Mouse (Mus musculus) liver (tissue): Measurements from ENCODE around the gene Nrip1.
A peak's percentile ranks its signal among the peaks of the same experiment; 100 is the strongest.

Experiments used
- DNase-seq: peaks from one replicate; pipeline ENCODE4 v3.0.0-alpha.2; 2020; ENCODE audit warnings: mixed read lengths

Gene Nrip1

GRCm38 (mm10) chr16:76312887-76313420 lies 60.7 kb downstream of the Nrip1 start:
- DNase-seq, result no peak

DNA sequence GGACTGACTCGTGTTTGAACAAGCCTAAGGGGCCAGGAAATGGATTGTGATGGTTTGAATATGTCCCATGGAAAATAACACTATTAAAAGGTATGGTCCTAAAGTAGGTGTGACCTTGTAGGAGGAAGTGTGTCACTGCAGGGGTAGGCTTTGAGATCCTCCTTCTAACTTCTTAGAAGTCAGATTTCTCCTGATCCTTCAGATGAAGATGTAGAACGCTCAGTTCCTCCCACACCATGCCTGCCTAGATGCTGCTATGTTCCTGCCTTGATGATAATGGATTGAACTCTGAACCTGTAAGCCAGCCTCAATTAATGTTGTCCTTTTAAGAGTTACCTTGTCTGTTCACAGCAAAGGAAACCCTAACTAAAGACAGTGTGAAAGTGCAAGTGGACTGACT lies 62.8 kb downstream of the Nrip1 start:
- no peak for DNase-seq

DNA sequence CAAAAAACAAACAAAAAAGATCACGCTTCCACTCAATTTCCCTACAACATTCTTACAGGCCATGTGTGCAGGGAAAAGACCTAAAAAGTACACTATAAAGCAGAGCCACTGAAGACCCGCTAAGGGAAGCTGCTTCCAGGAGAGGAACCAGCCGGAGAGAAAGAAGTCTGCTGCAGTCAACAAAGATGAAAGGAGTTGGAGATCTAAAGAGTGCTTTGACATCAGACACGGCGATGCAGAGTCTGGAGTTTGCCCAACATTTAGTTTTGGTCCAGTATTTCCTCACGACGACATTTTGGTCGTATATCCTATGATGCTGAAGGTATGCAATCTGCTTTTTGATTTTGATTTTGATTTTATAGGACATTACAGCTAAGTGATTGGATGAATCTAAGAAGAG lies 63.3 kb downstream of the Nrip1 start:
- no peak for DNase-seq

DNA sequence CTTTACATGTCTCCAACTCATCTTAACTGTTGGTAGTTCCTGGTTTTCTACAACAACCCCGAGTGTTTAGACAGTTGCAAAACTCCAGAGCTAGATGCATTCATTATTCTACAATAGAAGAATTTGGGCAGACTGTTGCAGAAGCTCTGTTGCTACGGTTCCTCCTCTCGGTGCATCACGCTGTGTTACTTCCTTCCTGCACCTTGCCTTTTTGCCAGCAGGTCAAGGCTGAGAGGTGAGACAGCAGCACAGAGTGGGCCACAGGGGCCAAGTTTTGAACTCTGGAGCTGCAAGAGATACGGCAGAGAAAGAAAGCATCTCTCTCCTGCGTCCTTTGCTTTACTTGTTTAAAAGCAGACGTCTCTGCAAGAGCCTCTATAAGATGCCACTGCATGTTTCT lies 64.3 kb downstream of the Nrip1 start:
- DNase-seq, result no peak

DNA sequence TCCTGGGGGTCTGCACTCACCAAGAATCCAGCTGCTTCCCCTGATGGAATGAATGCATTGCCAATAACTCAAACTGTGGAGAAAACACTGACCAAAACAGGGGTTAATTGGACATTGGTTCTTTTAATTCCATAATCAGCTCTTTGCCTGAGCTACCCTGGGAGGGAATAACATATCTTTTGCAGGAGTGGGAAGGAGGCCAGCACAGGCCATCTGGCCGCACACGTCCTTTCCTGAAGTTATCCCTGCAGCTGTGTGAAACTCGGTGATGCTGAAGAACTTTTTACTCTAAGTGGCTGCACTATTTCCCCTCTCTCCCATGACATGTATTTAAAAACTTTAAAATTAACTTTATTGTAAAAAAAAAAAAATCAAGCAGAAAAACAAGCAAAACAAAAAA lies 66.6 kb downstream of the Nrip1 start:
- DNase-seq, result no peak

GRCm38 (mm10) chr16:76306446-76306845 lies 67.2 kb downstream of the Nrip1 start:
- no peak for DNase-seq

DNA sequence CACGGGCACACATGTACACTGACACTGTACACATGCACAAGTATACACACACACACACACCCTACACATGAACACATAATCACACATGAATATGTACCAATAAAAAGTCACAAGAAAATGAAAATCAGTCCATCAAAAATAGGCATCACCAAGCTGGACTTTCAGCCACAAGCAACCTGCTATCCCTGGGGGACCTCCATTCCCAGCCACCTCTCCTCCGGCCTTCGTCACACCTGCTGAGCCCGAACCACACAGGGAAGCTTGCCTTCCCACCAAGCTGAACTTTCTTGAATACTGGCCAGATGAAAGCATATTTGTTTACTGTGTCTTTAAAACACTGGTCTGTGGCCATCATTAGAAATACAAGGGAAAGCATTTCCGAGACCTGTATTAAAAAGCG lies 70.2 kb downstream of the Nrip1 start:
- no peak for DNase-seq

DNA sequence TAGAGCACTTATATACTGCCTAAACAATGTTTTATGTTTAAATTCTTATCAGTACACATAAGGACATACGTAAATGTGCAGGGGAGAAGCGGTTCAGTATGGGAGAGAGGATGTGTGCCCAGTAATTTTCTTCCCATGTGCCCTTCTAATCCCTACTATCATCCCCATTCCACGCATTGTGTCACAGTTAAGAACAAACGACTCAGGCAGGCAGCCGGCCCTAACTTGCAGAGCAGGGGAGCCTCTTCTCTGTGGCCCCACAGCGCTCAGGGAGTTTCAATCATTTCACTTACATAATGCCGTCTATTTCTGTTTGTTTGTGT lies 71.9 kb downstream of the Nrip1 start:
- DNase-seq, result no peak

- DNase-seq, result no peak
Measured at GRCm38 (mm10) chr16:76301037-76301727, 72.4 kb downstream of the Nrip1 start.

DNA sequence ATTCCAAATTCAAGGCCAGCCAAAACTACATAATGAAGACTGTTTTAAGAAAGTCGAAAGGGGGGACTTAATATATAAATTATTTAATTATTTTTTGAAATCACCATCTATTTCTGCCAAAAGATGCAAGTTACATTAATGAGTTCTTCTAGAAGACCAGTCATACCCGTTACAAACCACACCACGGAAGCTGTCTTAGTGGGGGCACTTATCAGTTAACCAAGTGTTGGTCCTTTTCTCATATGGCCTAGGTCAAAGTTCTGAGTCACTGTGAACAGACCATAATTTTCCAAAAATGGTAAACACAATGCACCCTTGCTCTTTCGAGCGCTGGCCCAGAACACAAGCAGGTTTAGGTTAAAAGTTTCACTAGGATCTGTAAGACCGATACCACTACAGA lies 73.2 kb downstream of the Nrip1 start:
- no peak for DNase-seq

DNA sequence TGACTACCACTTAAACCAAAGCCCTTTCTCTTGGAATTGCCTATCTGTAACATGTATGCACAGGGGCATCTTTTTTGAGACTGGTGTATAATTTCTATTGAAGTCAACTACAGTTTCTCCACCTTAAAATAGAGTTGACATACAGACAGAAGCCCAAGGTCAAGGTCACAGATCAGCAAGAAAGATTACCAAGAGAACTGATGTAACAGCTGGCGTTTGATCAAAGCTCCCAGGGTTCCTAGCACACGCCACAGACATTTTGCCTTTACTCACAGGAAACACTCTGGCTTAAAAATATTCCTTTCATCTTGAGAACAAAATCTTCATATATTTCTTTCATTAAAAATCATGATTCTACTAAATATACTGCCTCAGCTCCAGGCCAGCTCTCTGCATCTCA lies 74.1 kb downstream of the Nrip1 start:
- no peak for DNase-seq

- no peak for DNase-seq
Measured at GRCm38 (mm10) chr16:76295322-76295721, 78.3 kb downstream of the Nrip1 start.

- DNase-seq, result peak; percentile 45
Measured at GRCm38 (mm10) chr16:76294550-76294949, 79.1 kb downstream of the Nrip1 start.

- peak; percentile 87 for DNase-seq
Measured at GRCm38 (mm10) chr16:76293765-76294463, 79.7 kb downstream of the Nrip1 start.

DNA sequence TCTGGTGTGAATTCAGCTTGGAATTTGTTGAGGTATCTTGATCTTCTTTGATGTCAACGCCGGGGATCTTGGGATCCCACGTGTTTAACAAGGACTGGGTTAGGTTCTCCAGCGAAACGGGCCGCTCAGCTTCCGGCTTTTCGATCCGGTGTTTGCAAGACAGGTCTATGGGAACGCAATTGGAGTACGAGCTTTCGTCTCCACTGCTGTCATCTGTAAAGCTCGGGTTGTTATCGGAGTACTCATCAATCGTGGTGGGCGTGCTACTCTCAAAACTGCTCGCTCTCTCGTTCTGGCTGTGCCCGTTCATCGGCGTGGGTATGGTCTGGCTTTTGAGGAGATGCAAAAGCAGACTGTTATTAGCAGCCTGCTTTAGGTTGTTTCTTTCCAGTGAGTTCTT lies 80.5 kb downstream of the Nrip1 start:
- DNase-seq, result no peak

DNA sequence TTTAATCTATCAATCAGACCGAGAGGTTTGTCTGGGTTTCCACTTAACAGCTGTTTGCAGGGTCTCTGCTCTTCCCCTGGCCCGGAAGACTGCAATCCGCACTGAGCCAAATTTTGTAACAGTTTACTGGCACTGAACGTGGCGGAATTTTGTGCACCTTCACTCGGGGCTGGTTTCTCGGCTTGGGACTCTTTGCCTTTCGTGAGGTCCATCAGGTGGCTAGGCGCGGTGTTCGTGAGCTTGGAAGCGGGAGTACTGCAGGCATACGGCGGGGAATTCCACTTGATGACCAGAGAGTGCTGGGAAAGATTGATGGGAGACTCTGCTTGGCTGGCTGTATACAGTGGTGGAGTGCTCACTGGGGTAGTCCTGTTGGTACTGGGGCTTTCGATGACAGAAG lies 81.0 kb downstream of the Nrip1 start:
- DNase-seq, result no peak

DNA sequence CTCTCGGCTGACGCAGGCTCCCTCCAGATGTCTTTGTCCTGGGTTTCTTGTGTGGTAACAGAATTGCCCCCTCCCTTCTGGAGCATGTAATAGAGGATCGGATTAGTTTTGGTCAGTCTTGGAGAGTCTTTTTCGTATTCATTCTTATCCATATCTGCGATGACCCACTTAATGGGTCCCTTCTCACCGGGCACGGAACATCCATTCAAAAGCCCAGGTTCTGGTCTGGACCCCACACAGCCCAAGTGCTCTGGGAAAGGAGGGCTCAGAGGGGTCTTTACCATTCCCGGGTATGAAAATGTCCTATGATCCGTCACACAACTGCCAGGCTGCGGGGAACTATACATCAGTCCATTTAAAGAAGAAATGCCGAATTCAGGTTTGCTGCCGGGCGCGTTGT lies 82.3 kb downstream of the Nrip1 start:
- DNase-seq, result no peak

DNA sequence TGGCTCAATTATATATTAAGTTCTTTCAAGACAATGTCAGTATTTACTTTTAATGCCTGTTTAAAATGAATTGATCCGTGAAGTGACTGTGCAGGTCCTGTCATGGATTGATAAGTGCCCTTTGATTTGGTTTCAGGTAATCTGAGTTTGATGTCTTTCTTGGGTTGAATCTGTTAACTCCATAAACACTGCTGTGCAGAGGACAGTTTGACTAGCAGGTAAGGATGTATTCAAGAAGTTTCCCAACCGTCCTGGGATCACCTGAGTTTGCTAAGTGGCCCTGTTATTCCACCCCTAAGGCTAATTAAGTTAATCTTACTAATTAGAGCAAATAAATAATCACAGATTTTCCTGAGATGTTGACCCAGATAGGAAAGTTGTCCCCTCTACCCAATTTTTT lies 84.1 kb downstream of the Nrip1 start:
- DNase-seq, result no peak

DNA sequence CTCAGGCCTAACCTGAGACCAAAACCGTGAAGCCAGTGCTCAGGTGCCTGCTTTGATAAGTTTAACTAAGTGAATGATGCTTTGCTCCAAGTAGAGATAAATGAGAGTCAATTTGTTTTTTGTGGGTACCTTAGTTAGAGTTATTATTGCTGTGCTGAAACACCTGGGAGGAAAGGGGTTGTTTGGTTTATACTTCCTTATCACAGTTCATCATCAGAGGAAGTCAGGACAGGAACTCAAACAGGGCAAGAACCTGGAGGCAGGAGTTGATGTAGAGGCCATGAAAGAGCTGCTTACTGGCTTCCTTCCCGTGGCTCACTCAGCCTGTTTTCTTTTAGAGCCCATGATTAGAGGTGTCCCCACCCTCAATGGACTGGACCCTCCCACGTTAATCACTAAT lies 89.8 kb downstream of the Nrip1 start:
- DNase-seq, result no peak

DNA sequence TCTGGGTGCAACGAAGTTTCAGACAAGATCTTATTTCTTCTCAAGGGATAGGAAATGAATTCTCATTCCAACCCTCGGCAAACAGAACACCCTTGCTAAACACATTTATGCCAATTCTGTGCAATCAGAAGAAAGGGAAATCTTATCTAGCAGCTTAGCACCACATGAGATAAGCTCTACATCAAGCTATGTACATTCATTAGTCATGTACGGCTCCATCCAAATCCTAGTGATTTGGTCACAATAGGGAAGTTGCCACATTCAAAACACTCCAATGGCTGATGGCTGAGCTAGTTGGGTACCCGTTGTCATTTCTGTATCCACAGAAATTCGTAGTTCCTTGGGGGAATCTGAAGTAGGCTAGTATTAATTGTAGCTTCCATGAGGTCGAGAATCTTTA lies 91.8 kb downstream of the Nrip1 start:
- DNase-seq, result no peak

DNA sequence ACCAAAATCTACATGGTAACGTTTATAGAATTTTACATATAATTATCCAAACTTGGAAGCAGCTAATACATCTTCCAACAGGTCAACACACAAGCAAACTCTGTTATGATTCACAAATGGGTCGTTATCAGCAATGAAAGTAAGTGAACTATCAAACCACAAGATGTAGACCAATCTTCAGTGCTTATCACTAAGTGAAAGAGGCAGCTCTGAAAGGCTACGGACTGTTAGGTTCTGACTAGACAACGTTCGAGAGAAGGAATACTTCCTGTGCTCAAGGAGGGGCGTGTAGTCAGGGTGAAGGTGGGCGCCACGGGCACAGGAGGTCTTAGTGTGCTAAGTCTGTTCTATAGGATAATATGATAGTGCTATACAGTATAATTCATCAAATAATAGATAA lies 93.3 kb downstream of the Nrip1 start:
- no peak for DNase-seq

- no peak for DNase-seq
Measured at GRCm38 (mm10) chr16:76276271-76276670, 97.4 kb downstream of the Nrip1 start.

- no peak for DNase-seq
Measured at GRCm38 (mm10) chr16:76275584-76275983, 98.0 kb downstream of the Nrip1 start.

DNA sequence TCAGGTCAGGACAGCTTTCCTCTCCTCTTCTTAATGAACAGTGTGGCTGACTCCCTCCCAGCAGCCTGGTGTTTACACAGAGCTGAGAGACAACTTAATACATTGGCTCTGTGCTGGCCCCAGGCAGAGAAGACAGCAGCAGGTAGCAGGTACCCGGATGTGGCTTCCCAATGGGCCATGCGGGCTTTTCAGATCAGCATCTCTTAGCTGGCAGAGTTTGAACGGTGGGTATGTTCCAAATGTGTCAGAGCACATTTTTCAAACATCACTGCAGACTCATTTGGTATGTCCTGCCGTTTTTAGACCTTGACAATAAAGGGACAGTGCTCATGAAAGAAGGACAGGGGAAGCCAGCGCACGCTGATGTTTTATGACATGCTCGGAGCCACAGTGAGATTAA lies 98.5 kb downstream of the Nrip1 start:
- no peak for DNase-seq
